Mouse (Mus musculus) adrenal gland, adult 18-20 months (tissue): Measurements from ENCODE around the gene Ptges3. TPM values are rescaled to one million over a fixed set of nuclear protein-coding genes. Genes with fewer than 3 reads are reported as not detected.
"Not testable (repeated sequence)": the region's sequence is repeated elsewhere in the genome, so short reads cannot be mapped to it uniquely, and the experiment has no call there.

Experiments
- DNase-seq, 2 experiments: peaks; one replicate each; pipeline ENCODE4 v3.0.0; 2021 to 2022; ENCODE audit warnings: low spot score in 2 of 2
- total RNA-seq, 2 experiments: library from RNA; stranded (reverse); gene quantifications; 1 replicate in 1 of 2; 2 replicates in 1 of 2; pipeline ENCODE4 v1.2.3; 2021

Gene Ptges3
- total RNA-seq, 2 experiments from 2014 or later, result 228 to 248 TPM

GRCm38 (mm10) chr10:128053001-128053400 lies 5.8 kb upstream of the Ptges3 start:
- no peak for DNase-seq

GRCm38 (mm10) chr10:128058184-128058583 lies 570 bp upstream of the Ptges3 start:
- DNase-seq, result no peak

GRCm38 (mm10) chr10:128059207-128059981 lies 640 bp downstream of the Ptges3 start:
- DNase-seq, result peak; percentile 55 to 56

GRCm38 (mm10) chr10:128061109-128061508 lies 2.4 kb downstream of the Ptges3 start:
- DNase-seq, result no peak

GRCm38 (mm10) chr10:128062221-128062989 lies 3.7 kb downstream of the Ptges3 start:
- DNase-seq, result no peak

- DNase-seq, result no peak
Observed at GRCm38 (mm10) chr10:128066072-128066471, 7.3 kb downstream of the Ptges3 start.

- DNase-seq, result no peak
Observed at GRCm38 (mm10) chr10:128069201-128069600, 10.4 kb downstream of the Ptges3 start.

- DNase-seq, result not testable (repeated sequence)
Observed at GRCm38 (mm10) chr10:128070432-128070831, 11.7 kb downstream of the Ptges3 start.

- not testable (repeated sequence) for DNase-seq
Observed at GRCm38 (mm10) chr10:128078269-128078668, 19.5 kb downstream of the Ptges3 start.

GRCm38 (mm10) chr10:128080496-128080895 lies 21.7 kb downstream of the Ptges3 start:
- DNase-seq, result no peak

GRCm38 (mm10) chr10:128081807-128082476 lies 23.2 kb downstream of the Ptges3 start:
- no peak for DNase-seq

GRCm38 (mm10) chr10:128082477-128082808 lies 23.7 kb downstream of the Ptges3 start:
- no peak for DNase-seq

- DNase-seq, result peak; percentile 90 to 95
Observed at GRCm38 (mm10) chr10:128082880-128083421, 24.2 kb downstream of the Ptges3 start, which contains the start of gene Atp5b. TSS of gene Atp5b (plus strand) at chr10:128083273.

GRCm38 (mm10) chr10:128083688-128084087 lies 24.9 kb downstream of the Ptges3 start:
- peak; percentile 39 to 50 for DNase-seq

- DNase-seq, result no peak
Observed at GRCm38 (mm10) chr10:128084160-128084559, 25.4 kb downstream of the Ptges3 start.

GRCm38 (mm10) chr10:128086391-128086790 lies 27.6 kb downstream of the Ptges3 start:
- DNase-seq, result no peak

GRCm38 (mm10) chr10:128087216-128087615 lies 28.5 kb downstream of the Ptges3 start:
- not testable (repeated sequence) for DNase-seq

GRCm38 (mm10) chr10:128088181-128088580 lies 29.4 kb downstream of the Ptges3 start:
- DNase-seq, result no peak

GRCm38 (mm10) chr10:128089842-128090241 lies 31.1 kb downstream of the Ptges3 start:
- no peak for DNase-seq

- peak; percentile 83 to 85 for DNase-seq
Observed at GRCm38 (mm10) chr10:128090651-128091563, 32.2 kb downstream of the Ptges3 start.
